Mouse (Mus musculus): ENCODE results near the gene Nit1.

DNA sequence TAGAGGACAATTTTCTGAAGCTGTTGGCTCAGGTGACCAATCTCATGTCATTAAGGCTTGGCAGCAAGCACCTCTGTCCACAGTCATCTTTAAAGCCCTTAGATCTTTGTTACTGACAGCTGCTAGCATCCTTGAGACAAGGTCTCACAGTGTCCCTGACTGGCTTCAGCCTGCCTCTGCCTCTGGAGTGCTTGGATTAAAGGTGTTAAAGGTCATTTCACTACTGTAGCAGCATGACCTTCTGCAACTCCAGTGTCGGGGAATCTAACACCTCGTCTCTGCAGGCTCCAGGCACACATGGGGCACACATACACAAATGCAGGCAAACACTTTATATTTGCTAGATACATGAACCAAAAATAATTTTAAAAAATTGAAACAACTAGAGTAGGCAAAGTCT lies 19.9 kb downstream of the Nit1 start:
- TF ChIP-seq CTCF (IDR thresholded peaks at IDR 0.05; ENCODE audit: low read depth) (no peak), EP300 (IDR thresholded peaks at IDR 0.05; ENCODE audit: low read depth) (no peak)

Data from heart, postnatal 0 days (tissue).